Mouse (Mus musculus) telencephalon, adult 2 months (tissue): ENCODE results near the gene Prkcb.
A peak's percentile ranks its signal among the peaks of the same experiment; 100 is the strongest.

Experiments
- DNase-seq: peaks from one replicate; pipeline ENCODE4 v3.0.0-alpha.2; 2011; ENCODE audit warnings: low read depth, low spot score

Gene Prkcb

DNA sequence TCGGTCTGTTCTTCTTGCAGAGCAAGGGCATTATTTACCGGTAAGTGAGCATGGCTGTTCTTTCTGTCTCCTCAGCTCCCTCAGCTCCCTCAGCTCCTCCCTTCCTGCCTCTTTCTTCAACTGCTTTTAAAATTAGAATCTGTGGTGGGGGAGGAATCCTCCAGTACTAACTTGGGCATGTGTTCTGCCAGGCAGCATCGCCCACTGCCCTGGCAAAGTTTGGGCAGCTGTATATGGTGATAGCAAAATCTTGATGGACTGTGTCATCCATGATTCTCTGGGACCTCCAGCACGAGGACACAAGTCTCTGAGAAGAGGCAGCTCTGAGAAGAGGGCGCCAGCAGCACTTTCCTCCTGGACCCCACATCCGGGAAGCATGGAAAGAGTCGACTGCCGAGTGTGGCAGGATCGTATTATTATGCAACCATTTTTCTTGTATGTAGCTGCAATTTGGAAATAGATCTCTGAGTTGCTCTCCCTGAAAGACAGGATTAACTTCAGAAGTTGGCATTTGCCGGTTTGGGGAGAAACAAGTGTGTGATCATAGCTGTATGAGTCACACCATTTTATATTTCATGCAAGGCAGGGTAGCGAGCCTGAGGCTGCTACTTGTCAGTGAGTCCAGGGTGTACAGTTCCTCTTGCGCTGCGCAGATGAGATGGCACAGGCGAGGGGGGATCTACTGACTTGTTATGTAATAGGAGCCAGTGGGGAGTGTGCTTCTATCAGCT is 296.0 kb downstream of the Prkcb start:
- peak; percentile 96 for DNase-seq

DNA sequence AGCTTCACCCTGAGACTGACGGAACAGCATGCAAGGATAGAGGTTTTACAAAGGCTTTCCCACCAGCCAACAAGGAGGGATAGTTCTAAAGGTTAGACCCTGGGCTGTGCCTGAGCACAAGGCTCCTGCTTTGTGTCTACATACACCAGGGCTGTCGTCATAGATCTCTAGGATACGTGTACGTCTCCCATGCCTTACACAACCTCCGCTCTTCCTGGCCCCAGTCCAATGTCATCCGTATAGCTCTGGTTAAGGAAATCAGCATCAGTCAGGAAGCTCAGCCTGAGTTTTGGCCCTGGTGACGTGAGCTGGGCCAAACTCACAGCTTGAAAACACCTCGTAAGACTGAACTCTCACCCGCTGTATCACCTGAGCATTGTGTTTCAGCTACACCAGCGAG is 307.3 kb downstream of the Prkcb start:
- DNase-seq = no peak

DNA sequence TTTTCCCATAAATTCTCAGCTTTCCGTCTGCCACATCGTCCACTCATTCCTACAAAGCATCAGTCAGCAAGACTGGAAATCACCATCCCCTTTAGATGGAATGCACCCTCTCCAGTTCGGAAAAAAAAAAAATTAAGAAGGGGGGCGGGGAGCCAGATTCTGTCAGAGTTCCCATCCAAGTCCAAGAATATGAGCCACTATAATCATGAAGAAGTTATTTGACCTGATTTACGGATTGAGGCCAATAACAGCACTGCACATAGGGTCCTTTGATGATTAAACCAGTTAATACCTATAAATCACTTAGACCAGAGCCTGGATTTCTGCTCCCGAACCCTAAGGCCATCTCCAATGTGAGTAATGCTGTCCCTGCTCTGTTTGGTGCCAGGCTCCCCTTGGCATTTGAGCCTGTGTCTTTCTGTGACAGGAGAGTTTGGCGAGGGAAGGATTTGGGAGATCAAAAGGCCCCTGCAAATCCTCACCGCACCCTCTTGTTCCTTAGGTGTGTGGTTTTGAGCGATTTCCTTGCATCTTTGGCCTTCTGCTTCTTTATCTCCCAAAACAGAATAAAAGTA is 308.1 kb downstream of the Prkcb start:
- DNase-seq = no peak

DNA sequence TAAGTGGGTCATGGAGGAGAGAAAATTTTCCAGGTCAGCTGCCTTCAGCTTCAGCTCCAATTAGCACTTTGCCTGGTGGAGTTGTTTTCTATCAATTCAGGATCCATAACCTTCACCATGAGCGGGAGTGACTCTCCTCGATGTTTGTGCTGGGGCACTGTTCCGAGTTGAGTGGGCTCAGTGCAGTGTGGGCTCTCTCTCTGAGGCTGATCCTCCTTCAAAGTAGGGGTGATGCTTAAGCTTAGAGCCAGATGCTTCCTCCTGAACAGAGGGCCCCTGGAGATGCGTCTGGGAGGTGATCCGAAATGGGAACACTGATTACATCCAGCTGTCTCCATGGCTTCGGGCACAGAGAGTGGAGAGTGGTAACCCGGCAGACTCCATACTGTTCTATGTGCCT is 308.8 kb downstream of the Prkcb start:
- no peak for DNase-seq

DNA sequence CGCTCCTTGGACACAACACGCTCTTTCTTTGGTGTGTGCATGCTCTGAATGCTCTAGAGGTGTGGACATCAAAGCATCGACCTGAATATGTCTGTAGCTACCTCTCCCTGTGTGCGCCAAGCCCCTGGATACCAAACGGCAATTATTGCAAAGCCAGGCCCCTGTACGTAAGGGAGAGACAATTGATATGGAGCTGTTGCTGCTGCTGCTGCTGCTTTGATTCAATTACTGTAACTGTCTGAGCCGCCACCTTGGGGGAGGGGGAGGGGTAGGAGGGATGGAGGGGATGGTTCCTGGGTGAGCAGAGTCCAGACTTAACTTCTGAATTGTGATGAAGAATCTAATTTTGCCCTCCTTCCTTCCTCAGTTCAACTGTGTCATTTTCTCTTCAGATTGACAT is 312.3 kb downstream of the Prkcb start:
- no peak for DNase-seq

DNA sequence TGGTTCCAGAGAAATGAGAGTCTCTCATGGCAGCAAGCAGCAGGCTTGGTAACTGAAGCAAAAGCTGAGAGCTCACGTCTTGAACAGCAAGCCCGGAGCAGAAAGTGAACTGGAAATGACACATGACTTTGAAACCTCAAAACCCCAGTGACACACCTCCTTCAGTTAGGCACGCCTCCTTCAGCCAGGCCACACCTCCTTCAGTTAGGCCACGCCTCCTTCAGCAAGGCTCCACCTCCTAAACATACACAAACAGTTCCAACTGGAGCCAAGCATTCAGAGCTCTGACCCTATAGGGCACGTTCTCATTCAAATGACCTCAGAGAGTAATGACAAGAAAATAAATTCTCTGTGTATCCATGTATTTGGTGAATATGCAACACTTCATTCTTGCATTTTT is 316.5 kb downstream of the Prkcb start:
- no peak for DNase-seq

DNA sequence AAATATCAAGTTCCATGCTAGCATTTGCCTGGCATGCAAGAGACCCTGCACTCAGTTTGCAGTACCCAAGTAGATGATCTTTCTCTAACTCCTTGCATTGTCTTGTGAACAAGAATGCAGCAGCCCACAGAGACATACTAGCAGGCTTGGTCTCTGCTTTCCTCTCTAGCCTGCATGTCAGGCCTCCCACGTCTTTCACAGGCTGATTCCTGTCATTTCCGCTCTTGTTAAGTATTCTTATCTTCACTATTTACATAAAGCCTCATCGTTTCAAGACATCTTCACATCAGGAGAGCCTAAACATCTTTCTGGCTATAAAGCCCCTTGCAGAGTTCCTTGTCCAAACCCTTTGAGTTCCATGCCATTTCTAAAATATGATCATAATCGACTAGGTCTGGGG is 320.9 kb downstream of the Prkcb start:
- no peak for DNase-seq

DNA sequence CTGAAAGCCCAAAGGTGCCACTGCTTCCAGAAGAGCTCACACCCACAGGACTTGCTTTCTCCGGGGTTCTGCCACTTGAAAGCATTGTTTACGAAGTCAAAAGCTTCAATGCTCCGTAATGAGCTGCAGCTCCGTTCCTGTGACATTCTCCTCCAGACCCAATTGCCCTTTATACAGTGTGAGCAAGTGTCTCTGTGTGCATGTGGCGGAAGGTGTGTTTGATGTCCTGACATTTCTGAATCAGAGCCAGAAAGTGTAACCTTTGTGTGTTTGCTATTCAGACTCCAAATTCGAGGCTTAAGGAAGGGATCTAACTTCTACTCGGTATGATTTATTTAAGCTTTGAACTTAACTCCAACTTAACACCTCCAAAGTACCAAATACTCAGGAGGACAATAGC is 321.6 kb downstream of the Prkcb start:
- DNase-seq = no peak

DNA sequence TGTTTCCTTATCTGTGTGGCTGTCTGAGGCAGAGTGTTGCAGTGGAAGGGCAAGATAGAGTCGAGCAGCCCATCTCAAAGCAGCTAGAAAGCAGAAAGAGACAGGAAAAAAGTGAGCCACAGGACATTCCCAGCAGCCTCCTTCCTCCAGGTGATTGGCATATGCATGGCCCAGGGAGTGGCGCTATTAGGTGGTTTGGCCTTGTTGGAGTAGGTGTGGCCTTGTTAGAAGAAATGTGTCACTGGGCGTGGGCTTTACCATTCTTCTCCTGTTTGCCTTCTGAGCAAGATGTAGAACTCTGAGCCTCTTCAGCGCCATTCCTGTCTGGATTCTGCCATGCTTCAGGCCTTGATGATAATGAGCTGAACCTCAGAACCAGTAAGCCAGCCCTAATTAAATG is 325.3 kb downstream of the Prkcb start:
- DNase-seq = no peak

DNA sequence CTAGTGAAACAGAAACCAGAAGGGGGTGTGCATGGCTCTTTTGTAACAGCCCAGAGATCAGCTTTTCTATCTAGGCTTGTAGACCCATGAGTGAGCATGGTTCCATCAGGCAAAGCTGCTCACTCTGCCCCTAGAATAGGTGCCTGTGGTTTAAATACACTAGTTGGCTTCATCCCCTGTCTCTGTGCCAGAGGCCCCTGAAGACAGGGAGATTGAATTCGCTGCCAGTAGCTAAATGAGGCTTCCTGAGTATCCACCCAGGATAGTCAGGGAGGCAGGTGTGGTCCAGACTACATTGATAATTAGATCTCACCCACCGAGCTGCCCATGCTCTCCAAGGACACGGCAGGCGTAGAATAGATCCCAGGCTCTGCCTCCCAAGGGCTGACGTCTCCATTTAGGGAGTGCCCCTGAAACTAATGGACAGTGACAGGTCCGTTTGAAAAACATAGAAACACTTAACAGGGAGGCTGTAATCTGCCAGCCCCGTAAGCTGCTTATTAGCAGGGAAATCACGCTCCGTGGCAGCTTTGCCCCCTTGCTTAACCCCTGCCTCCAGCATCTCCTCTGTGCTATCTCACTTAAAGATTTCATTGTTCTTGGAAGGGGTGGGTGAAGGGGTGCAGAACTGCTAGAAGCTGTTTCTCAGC is 333.7 kb downstream of the Prkcb start:
- no peak for DNase-seq

DNA sequence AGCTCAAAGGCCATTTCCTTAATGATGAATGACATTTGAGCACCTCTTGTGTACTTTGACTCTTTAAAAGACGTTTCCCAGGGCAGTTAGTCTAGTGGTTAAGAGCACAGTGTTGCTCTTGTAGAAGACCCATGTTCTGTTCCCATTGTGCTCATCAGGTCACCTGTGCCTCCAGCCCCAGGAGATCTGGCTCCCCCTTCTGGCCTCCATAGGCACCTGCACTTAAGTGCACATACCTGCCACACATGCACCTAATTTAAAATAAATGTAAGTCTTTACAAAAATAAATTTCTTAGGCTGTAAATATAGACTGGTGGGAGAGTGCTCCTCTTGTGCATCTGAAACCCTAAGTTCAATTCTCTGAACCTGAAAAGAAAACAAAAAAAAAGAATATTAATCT is 335.2 kb downstream of the Prkcb start:
- no peak for DNase-seq

DNA sequence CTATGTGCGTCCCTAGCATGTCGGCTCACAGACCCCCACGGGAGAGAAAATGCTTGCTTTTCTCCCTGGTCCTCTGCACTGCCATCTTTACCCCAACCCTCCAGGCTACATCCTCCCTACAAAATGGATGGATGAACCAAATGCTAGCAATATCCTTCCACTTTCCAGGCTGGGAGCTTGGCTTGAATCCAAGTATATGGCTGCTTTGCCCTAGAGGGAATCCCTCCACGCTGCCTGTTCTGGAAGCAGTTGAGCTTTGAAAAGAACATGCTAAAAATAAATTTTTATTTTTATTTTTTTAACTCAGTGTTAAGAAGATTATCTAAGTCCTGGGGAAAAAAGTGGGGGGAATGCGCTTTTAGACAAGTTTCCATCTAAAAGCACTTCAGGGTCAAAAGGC is 339.5 kb downstream of the Prkcb start:
- DNase-seq = no peak

DNA sequence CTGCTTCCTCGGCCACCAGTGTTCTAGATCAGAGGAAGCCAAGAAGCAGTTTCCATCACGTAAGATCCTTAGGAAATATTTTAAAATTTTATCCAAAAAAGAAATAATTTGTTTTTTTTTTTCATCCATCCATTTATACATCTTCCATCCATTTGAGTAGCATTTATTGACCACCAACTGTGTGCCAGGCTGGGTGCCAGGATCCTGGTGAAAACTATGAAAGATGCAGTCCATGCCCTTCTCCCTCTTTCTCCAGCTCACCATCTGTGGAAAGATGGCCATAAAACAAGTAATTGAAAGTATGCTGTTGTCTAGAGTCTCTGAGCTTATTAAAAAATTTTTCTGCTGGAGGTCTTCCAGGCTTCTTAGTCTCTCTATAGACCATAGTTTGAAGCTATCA is 341.8 kb downstream of the Prkcb start:
- no peak for DNase-seq

DNA sequence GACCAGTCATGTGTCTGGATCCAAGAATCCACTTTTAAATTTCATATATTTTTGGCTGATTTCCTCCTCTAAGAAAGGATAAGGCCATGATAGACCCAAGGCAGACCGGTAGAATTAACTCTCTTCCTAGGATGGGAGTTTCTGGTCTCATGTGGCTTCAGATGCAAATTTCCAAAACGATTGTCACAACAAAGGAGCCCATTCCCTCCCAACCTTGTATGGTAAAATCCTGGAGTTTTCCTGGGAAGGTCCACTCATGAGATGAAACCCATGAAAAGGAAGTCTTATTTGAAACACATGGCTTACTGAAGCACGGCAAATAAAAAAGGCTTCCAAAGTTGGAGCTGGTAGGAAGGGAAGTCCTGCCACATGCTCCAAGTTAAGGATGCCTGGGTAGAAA is 342.6 kb downstream of the Prkcb start:
- DNase-seq = no peak

DNA sequence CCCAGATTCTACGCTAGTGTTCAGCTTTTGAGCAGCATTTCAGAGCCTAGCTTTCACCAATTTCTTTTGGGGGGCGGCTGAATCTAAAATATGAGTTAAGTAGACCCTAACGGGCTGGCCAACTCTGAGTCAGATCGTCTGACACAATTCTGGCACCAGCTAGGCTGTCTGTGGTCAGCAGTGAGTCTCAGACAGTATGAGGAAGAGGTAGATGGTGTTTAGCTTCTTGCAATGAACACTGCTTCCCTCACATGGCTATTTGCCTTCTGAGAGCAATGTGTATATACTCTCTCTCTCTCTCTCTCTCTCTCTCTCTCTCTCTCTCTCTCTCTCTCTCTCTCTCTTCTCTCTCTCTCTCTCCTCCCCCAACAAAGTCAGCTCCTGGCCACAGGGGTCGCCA is 344.4 kb downstream of the Prkcb start:
- DNase-seq = no peak

DNA sequence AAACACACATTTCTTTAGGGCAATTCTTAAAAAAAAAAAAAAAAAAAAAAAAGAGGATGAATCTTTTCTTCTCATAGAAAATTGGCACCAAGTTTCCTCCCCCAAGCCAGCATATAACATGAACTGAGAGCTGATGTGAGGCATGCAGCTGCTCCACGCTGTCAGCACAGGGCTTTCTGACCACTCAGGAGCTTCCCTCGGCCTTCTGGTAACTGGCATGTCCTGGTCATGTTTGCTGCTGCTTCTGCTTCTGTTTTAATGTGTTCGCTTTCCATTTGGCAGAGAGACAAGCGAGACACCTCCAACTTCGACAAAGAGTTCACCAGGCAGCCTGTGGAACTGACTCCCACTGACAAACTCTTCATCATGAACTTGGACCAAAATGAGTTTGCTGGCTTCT is 344.9 kb downstream of the Prkcb start:
- DNase-seq = no peak

DNA sequence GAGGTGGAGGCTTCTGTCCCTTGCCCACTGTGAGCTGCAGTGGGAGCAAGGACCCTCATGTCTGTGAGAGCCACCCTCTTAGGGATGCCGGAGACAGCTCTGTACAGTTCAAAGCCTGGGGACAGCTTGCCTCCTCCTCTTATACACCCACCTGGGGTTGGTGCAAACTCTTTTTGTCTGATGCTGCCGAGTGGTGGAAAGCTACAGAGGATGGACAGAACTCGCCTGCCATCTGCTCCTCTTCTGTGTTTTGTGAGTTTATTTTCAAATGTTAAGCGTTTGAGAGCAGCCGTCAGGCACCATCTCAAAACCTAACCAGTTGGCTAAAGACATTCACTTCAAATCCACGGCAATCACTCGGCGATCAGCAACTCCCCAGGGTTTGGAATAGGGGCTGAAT is 355.1 kb downstream of the Prkcb start:
- peak; percentile 63 for DNase-seq

DNA sequence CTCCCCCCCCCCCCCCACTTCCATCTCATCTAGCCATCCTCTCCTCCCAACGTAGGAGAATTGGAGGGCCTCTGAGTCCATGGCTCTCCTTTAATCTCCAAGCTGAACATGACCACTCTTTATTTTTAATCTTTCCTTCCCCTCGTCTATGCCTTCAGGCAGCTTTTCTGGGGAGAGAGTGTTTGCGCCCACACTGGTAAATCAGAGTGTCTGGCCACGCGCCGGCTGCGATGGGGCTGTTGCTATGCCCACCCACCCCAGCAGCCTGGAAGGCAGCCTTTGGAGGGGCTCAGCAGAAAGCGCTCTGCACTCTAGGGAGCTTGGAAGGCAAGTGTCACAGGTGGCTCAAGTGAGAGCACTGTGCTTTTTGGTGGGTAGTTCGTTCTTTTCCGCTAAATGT is 360.8 kb downstream of the Prkcb start:
- peak; percentile 45 for DNase-seq

DNA sequence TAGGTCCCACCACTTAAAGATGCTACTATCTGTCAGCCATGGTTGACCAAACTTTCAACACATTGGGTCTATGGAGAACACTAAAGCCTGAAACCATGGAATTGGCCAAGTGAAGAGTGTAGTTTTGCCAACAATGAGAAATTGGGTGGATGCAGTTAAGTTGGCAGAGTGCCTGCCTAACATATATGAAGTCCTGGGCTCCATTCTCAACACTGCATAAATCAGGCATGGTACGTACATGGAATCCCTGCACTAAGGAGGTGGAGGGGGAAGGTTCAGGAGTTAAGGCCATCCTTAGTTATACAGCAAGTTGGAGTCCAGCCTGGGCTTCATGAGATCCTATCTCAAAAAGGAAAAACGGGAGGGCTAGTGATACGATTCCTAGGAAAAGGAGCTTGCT is 364.0 kb downstream of the Prkcb start:
- no peak for DNase-seq

DNA sequence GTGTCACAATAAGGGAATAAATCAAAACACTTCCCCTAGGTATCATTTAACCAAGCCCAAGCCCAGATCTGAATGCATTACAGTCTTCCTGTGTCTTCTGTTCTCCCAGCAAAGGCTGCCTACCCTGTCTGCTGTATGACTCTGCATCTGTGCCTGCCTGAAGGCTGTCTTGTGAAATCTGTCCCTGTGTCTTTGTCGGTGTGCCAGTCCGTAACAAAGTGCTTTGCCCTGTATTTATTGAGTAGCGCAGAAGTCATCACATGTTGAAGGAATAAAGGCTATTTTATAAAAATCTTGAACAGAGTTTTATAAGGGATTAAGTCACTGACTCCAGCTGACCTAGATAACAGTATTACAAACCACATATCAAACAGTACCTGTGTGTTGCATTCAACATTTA is 368.1 kb downstream of the Prkcb start:
- no peak for DNase-seq

DNA sequence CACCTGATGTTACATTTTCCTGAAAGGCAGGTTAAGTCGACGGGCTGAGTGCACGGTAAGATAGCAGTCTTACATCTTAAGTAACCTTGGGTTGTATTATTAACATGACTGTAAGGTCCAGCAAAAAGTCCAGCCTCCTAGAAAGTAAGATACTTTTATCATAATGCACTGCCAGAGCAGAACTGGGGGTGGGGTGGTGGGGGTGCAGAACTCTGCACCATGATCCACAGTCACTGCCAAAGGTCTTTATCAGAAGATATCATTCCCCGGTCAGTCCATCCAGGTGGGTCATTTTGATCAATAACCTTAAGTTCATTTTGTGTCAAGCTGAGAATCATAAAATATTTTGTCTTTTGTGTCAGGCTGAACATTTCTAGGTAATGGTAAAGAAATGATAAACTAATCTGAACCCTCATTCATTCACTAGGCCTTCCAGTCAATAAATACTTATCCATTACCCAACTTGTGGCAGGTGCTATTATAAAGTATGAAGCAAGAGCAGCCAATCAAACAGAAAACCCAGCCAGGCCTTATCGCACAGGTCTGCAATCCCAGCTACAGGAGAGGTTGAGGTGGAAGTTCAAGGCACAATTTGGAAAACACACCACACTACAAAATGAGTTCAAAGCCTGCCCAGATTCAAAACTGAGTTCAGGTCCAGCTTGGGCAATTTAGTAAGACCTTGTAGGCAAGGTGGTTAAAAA is 369.0 kb downstream of the Prkcb start:
- no peak for DNase-seq

DNA sequence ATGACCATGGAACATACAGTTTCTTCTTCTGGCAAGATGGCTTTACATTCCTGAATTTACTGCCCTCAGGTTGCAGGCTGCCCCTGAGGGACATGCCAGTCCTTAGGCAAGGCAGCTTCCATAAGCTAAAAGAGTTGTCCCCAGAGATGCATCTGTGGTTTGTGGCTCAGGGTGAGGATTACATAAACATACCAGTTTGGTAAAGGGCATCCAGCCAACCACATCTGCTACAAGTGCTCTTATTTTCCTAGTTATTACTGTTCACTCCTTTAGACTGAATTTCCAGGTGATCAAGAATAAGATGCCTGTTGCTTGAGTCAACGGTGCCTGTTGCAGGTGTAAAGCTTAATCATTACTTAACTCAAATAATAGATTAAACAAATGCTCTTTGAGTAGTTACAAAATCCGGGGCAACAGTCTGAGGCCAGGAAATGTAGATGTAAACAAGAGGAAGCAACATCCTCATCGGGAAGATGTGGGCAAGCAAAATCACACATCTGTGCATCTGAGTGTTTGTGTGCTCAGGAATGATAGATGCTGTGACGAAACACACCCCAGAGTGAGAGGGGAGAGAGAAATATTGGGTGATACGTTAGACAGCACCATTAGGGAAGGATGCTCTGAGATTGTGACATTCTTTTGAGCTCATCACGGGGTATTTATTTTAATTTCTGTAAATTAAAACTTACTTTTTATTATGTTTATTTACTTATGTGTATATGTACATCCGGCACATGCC is 376.9 kb downstream of the Prkcb start:
- DNase-seq = no peak
